ENCODE assay signal across 16 mouse cellular contexts in the genomic region with DNA sequence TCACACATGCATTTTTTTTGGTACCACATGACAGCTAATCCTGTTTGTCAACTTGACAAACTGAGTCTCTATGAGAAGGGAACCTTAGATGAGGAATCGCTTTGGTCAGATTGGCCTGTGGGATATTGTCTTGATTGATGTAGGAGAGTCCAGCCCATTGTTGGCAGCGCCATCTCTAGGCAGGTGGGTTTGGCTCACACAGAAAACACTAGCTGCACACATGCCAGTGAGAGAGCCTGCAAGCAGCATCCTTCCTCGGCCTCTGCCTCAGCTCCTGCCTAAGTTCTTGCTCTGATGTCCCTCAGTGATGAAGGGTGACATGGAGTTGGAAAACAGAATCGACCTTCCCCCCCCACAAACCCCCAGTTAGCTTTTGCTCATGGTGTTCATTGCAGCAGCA.
"Had no signal": no experiment of that assay in that cellular context is flagged by ENCODE, and none has a peak within 500 bp of the region (broad histone marks: within the 10 kb centered on the region; RNA-seq: fewer than 3 reads in every experiment).

No protein-coding gene starts in this region.

- H3K9me3 ChIP-seq: neural tube, embryonic 13.5 days; neural tube, embryonic 15.5 days; stomach, embryonic 15.5 days had no signal

- H3K4me2 ChIP-seq: neural tube, embryonic 13.5 days; neural tube, embryonic 15.5 days; stomach, embryonic 15.5 days had no signal

- DNase-seq: retina, postnatal 1 day; right cerebral cortex, adult 18-20 months; right cerebral cortex, postnatal 14 days; right cerebral cortex, postnatal 25 days; right cerebral cortex, postnatal 4 days; spleen, adult 18-20 months; thymus, adult 18-20 months; thymus, adult 2 months; thymus, postnatal 14 days; thymus, postnatal 25 days; thymus, postnatal 36 days; thymus, postnatal 4 days had no signal

- H3K27ac ChIP-seq: neural tube, embryonic 13.5 days; neural tube, embryonic 15.5 days; stomach, embryonic 15.5 days; stomach, postnatal 0 days had no signal

- H3K36me3 ChIP-seq: neural tube, embryonic 13.5 days; neural tube, embryonic 15.5 days; stomach, embryonic 15.5 days had no signal

- H3K27me3 ChIP-seq: neural tube, embryonic 15.5 days; stomach, embryonic 15.5 days had no signal

- H3K4me3 ChIP-seq: neural tube, embryonic 13.5 days; neural tube, embryonic 15.5 days; stomach, embryonic 15.5 days had no signal

- H3K4me1 ChIP-seq: stomach, embryonic 15.5 days had no signal

- H3K9ac ChIP-seq: neural tube, embryonic 13.5 days; neural tube, embryonic 15.5 days; stomach, embryonic 15.5 days had no signal
